Mouse (Mus musculus) urinary bladder, adult 2 months (tissue): ENCODE results near the gene Fastk. TPM values are rescaled to one million over a fixed set of nuclear protein-coding genes. Genes with fewer than 3 reads are reported as not detected.

Experiments used
- DNase-seq: peaks from one replicate; pipeline ENCODE4 v3.0.0; 2022; ENCODE audit warnings: low spot score
- polyA plus RNA-seq: library from polyadenylated mRNA; depleted of rRNA; stranded (reverse); fragments of >200 nt; gene quantifications from 2 replicates; pipeline ENCODE4 v1.2.3, GENCODE M21; 2012

Fastk gene
- polyA plus RNA-seq, 1 experiment = 154 TPM

DNA sequence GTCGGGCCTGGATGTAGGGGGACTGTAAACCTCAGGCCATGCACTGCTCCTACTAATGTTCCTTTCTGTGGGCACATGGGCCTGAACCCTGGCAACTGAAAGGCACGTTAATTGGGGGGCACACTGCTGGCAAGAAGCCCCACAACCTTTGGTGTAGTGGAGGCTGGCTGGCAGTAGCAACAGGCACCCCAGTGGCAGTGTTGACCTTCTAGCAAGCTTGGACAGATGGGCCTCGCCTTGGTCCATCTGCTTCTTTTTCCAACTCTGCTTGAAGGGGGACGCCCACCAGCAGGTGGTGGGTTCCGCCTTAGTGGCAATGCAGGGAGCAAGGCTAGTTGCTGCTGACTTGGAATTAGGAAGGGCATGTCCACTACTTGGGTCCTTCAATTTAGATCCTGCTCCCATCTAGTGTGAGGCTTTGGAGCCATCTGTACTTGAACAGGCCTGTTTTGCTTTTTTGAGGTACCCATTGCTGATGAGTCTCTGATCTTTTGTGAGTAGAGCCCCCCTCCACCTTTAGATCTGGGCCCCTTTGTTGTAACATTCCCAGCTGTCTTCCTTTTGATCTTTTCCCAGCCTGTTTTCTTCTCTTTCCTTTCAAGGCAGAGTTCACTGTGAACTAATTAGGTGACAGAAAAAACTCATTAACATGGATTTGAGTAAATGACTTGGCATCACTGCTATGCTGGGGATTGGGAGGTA, 8.3 kb upstream of the Fastk start:
- peak; percentile 26 for DNase-seq

DNA sequence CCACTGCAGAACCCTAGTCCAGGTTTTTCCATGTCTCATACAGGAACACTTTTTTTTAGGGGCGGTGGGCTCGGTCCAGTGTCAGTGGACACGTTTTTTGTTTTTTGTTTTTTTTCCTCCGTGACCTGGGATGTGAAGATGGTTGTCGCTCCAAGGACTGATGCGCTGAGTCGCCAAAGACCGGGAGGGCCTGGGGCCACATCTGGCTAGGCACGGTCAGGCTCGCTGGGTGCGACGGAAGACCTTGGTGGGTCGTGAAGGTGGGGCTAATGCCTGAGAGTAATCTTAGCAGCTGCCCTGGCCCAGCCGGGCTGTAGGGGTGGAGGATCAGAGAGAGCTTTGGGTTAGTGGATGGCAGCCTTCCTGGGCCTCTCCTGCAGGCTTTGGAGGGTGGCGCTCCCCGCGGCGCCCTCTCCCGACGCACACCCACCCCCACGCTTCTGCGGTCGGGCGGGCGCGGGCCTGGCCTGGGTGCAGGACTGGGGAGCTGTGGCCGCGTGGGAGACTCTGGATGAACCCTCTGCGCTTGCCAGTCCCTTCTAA, 7.7 kb upstream of the Fastk start:
- DNase-seq = peak; percentile 36

DNA sequence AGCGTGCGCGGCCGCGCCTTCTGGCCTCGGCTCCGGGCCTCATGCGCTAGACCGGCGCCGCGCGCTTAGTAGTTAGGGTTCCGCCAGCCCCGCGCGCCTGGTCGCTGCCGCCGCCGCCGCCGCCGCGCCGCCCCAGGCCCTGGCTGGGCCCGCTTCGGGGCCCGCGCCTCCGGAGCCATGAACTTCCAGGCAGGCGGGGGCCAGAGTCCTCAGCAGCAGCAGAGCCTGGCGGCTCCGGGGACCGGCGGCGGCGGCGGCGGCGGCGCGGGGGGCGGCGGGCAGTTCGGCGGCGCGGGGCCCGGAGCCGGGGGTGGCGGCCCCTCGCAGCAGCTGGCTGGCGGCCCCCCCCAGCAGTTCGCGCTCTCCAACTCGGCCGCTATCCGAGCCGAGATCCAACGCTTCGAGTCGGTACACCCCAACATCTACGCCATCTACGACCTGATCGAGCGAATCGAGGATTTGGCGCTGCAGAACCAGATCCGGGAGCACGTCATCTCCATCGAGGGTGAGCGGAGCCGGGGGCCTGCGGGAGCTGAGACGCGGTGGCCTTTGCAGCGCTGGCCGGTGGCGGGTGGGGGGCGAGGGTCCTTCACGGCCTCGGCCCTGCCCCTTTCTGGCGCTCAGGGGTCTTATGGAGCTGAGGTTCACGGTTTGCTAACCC, 7.1 kb upstream of the Fastk start, which contains the start of gene Agap3:
Gene Agap3 (plus strand): TSS at position 148 of the 661 bp plus-strand sequence.
- no peak for DNase-seq

DNA sequence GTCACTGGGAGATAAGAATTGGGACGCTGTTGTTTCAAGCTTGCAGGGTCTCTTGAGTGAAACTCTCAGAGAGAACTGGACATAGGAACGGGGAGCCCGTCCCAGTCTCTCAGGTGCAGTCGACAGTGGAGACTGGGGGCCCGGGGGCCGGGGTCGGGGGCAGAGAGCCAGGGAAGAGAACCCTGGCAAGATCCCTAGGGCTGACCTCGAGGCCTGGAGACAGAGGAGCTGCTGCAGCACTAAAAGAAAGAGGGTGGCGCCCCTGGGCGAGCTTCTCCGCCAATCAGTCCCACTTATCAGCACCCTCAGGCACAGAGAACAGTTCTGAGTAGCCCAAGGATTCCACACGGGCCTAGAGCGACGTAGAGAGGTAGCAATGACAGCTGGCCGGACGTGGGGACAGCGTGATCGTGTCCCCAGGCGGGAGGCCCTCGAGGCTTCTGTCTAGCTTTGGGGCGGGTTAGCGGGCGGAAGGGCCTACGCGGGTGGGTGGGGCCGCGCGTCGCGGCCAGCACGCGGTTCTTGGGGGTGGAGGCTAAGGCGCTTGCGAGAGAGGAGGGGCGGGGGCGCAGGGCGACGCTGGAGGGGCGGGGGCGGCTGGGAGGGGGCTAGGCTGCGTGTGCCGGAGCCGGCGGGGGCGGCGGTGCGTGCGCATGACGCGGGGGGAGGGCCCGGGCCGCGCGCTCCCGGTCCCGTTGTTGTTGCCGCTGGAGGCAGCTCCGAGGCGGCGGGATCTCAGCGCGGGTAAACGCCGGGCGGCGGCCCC, 6.4 kb upstream of the Fastk start:
- peak; percentile 80 for DNase-seq

DNA sequence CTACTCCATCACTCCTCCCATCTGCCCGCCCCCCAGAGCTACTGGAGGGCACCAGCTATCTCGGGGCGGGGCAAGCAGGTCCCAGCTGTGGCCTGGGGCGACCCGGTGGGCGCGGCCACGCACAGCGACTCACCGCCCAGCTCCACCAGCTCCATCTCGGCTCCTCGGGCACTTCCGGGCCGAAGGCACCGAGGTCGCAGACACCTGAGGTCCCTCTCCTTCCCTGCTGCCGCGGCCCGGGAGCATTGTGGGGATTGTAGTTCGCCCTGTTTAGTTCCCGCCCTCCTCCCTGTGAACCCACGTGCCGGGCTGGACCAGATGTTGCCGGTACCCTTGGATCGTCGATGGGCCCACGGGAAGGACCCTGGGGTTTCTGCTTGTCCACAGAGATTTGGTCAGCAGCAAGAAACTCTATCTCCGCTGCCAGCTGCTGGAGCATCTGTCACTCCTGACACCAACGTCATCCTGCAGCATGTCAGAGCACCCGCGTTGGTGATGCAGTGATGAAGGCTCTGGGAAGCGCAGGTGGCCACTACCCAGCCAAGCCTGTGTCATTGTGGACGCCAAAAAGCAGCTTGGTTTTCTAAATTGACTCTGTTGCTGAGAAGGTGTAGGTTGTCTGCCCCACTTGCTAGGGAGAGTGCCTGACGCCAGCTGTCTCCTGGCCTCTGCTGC, 2.7 kb upstream of the Fastk start, which contains the start of gene Tmub1:
Gene Tmub1 (minus strand): TSS at position 231 of the 675 bp plus-strand sequence.
- DNase-seq = peak; percentile 68

DNA sequence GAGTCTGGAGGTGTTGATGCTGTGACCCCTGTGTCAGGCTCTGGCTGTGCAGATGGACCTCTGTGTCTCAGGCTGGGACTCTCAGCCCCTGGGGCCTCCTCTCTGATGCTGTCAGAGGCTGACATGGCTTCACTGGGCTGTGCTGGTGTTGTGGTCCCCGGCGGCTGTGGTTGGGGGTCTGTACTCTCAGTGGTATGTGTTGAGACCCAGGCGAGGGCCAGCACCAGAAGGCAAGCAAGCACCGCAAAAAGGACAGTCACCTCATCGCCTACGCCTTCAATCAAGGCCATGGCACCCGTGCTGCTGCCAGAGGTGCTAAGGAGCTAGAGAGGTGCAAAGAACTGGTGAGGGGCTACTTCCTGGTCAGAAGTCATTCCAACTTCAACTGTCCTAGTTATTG, 1.5 kb upstream of the Fastk start:
- DNase-seq = no peak

DNA sequence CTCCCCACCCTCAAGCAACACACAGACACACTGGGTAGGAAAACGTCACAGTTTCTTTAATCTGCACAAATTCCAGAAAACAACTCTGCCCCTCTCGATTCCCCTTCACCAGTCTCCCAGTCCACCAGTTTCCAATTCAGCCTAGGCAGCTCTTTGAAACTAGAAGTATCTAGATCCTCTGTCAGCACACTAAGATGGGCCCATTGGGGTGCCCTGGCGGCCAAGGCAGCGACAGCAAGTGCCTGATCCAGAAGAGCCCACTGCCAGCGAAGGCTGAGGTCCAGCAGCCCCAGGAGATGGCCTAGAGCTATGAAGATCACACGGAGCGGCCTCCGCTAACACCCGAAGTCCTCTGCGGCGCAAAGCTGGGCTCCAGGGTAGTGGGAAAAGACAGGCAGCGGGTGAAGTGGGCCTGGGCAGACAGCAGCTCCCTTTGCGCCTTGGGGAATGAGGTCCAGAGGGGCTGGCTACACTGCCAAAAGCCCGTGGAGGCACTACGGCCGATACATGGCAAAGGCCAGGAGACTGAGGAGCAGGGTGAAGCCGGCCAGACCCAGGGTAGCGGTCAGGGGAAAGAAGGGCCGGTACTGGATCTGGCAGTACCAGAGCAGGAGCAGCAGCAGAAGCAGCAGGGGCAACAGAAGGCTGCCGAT, 467 bp upstream of the Fastk start:
- no peak for DNase-seq

DNA sequence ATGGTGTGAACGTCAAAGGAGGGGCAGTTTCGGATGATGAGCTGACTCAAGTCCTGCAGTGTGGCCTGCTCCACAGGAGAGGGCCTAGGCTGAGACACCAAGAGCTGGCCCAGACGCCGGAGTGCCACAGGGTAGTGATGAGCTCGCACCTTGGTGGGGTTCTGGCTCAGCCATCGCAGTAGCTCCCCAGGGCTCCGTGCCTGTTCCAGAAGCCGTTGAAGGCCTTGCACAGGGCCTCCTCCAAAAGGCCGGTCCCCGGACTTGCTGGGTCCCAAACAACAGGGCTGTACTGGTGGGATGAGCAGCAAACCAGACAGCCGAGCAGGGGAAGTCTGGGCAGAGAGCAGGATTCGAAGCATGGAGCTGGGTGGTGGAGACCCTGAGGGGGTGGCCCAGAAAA, 1.2 kb downstream of the Fastk start:
- no peak for DNase-seq

DNA sequence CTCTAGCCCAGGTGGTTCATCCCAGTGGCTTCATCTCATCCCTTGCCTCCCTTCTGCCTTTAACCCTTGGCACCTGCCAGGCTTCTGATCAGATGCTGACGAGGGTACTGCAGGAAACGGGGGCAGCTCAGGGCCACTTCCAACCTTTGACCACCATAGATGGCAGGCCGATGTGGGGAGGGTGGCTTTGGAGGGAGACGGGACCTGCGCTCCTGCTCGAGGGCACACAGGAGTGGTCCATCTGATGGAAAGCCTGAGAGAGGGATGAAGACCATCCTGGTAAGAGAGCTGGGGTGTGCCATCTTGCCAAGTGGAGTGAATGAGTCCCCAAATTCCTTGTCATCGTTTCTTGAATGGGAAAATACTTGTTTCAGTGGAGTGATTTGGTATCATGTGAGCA, 1.9 kb downstream of the Fastk start:
- DNase-seq = no peak

DNA sequence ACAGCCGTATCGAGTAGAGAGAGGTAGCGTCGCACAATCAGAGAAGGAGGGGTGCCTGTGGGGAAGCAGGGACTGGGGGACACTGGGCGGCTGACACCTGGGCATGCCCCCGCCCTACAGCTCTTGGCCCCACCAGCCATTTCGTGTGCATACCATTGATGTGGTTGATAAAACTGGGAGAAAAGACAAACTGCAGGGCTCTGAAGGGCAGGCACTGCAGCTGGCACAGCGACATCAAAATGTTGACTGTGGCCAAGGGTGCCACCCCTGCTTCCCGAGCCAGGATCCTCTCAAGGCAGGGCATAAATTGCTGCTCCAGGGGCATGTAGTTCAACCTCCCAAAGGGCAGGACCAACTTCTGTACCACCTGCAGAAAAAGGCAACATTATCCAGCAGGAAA, 3.1 kb downstream of the Fastk start:
- DNase-seq = no peak

DNA sequence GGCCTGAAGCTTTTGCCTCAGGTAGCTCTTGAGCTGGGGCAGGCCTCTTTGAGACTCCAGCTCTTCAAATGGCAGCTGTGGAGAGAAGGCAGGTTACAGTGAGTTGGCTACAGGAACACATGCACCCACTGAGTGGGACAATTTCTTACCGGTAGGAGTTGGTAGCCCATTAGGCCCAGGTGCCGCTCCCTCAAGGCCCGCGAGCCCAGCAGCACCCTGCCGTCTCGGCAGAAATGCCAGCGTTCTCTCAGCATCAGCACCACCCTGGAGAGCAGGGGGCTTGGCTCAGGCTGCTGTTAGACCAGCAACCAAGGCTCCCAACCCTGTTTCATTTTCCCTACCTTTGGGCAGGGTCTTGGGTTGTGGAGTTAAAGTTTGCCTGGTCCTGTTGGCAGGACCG, 3.9 kb downstream of the Fastk start:
- no peak for DNase-seq

DNA sequence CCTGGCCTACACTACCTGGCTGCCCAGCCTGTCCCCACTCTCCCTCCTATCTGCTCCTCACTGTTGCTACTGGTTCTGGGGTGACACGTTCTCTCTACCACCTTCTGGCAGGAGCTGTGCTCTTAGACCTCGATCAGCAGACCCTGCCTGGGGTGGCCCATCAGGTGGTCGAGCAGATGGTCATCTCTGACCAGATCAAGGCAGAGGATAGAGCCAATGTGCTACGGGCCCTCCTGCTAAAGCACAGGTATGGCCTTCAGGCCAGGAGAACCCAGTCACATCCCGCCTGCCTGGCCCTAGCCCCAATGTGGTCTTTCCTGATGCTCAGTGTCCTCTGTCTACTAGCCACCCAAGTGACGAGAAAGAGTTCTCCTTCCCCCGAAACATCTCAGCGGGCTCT, 11.1 kb downstream of the Fastk start:
- DNase-seq = no peak

DNA sequence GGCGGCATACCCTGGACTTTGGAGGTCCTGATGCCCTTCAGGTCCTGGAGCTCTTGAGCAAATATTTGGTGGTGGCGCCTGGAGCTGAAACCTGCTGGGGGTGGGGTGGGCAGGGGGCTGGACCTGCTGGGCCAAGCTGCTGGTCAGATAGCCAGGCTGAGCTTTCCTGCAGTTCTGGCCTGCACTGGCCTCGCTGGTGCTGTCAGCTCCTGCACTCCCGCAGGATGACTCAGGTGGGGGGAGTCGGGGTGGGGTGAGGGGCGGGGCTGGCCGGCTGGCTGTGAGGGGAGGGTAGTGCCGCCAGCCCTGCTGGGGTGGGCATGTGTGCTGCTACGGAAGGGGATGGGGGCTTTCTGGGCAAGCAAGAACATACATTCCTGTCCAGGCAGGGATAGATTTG, 16.5 kb downstream of the Fastk start:
- DNase-seq = no peak

DNA sequence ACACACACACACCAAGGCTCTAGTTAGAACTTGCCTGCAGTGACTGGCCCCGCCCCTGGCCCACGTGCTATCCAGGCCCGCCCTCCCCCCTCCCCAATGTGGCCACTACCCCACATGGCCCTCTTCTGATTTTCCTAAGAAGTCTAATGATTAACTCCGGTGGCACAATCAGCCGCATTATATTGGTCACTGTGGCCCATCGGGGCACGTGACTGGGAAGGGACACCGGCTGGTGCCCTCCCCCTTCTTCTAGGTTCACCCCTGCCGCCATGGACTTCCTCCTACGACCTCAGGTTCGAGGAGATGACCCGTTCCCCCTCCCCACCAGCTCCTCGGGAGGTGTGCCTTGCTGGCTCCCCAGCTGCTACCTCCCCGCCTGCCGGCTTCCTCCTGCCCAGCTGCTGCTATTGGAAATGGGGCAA, 17.1 kb downstream of the Fastk start:
- DNase-seq = no peak

DNA sequence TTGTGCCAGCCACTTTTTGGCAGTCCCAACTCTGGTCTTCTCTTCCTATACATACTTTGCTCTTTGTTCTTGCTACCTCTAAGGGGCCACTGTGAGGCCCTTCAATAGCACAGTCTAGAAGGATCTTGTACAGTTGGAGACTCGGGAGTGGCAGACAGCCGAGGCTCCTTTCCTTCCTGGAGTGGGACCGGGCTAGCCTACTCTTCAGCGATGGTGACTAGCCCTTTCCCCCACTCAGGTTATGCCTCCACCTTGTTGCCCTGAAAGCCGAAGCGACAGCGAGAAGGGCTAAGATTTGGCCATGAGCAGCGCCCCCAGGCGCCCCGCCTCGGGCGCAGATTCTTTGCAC, 17.8 kb downstream of the Fastk start:
- no peak for DNase-seq

DNA sequence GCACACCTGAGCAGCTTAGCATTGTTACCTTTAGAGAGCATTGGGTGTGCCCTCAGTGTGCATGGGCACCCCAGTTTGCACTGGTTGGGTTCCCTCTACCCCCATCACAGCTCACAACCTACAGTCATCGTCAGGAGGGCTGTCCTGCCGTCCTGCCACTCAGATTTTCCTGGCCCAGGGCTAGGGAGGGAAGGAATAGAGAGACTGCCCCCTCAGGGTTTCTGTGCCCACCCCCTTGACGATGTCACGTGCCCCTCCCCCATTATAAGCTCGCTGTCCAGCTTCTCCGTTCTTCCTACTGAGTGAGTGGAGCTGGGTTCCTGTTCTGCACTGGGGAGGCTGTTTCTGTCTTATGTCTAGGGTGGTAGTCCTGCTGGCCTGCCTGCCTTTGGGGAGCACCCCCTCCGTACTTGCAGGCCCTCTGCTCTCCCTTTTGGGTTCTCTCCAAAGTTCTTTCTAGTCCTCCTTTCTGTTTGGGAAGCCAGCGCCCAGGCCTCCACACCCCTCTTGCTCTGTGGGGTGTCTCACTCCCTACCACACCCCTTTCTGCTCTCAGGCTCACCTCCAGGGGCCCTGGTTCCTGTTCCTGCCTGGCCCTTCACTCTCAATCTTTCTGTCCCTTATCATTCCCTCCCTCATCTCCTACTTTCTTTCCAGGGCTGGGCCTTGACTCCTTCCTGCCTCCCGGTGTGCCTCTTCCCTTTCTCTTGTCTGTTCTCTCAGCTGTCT, 18.4 kb downstream of the Fastk start:
- no peak for DNase-seq

DNA sequence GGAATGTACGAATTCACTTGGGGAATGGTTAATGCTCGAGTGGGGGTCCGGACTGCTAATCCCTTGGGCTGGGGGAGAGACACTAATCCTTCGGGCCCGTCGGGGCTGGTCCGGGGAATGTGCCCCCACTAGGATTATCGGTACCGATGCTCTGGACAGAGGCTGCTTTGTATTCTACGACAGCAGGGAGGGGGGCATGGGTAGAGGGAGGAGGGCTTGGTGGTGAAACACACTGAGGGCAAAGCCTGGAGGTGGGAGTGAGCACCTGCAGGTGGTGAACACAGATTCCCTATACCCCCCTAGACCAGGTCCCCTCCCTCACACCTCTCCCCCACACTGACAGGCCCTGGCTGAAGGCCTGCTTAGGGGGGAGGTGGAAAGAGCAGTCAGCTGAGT, 19.1 kb downstream of the Fastk start:
- no peak for DNase-seq

DNA sequence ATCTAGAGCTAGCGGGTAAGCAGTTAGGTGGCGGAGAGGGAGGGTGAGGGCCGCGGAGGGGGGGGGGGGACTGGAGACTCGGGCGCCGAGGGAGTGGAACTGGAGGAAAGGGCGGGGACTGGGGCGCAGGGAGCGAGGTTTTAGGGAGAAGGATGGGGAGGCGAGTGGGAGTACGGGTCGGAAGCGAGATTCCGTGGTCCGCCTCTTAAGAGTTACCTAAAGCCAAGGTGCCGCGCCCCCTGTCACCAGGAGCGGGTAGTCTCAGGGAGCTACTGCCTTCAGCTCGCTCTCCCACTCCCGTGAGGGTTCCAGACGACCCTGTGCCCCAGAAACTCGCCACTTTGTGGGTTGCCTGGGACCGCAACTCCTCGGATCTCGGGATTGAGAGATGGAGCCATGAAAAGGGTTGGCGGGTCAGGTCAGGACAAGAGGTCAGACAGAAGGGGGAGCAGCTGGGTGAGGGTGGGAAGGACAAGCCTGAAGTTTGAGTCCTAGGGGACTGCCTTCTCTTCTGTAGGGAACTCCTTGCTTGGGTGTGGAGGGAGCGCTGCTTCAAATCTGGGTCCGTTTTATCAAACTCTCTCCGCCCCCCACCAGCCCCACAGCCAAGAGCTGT, 19.6 kb downstream of the Fastk start:
- DNase-seq = no peak

DNA sequence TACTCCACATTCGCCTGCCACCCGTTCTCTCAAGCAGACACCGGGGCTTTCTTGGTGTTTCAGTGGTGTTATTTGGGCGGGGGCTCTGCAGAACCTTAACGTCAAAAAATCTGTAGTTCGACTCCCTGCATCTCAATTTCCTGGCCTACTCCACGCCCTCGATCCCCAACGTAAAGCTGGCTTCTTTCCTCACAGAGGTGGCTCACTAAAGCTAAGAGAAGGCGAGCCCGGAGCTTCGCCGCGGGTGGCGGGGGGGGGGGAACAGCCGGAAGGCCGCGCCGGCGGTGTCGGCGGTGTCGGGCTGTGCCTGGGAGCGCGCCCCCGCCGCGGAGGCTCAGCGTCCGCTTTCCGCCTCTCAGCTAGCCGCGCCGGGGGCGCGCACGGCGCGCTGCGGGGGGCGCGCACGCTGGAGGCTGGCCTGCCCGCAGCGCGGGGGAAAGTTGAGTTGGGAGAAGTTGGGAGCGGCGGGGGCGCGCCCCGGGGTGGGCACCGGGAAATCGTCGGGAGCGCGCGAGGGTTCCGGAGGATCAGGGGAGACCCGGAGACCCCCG, 20.2 kb downstream of the Fastk start:
- peak; percentile 65 for DNase-seq
